Mouse (Mus musculus): ENCODE data around the gene Ube2m. TPM values are rescaled to one million over a fixed set of nuclear protein-coding genes. Genes with fewer than 3 reads are reported as not detected.
"Not testable (repeated sequence)": the region's sequence is repeated elsewhere in the genome, so short reads cannot be mapped to it uniquely, and the experiment has no call there.

Gene Ube2m
- 97.7 and 99.2 TPM in 2 replicates for total RNA-seq (2017)

DNA sequence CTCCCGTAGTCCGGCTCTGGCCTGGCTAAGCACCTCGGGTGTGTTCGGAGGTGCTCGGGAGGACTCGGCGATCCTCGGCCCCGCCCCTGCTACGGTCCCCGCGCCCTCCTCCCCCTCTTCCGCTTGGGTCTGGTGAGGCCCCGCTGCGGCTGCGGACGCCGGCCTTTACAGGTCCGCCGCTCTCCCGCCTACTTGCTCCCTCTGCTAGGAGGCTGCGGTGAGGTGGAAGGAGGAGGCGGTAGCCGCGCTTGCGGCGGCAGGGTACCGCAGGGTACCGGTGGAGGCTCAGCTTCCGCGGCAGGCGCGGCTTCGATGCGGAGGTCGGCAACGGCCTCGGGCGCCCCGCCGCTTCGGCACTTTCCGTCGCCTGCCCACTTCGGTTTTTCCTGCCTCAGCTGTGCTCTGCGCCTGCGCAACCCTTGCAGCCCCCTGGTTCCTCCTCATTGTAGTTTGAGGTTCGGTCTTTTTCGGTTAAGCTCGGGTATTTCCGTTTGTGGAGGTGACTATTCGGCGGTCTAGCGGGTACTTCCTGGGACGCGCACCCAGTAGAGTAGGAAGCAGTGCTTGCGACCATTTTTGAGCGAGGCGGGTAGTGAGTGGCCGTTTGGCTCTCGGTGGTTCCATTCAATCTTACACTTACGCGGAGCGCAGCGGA lies at the start of gene Ube2m:
Gene Ube2m (minus strand): TSS at position 375 of the 655 bp plus-strand sequence.
- peak; percentile 53 for ATAC-seq (replicated peaks; ENCODE audit: low read depth, poor library complexity, severe bottlenecking)

DNA sequence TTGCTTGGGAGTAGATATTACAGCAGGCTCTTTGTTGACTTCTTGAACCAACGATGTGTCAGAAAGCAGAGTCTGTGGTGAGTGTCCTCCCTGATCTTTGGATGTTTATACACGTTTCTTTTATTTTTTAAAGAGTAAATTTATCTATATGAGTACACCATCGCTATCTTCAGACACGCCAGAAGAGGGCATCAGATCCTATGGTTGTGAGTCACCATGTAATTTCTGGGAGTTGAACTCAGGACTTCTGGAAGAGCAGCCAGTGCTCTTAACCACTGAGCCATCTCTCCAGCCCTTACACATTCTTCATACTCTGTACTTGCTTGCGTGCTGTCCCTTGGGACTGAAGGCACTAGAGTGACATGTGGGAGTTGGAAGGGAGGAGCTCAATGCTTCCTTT lies 34.2 kb upstream of the Ube2m start:
- no peak for ATAC-seq (replicated peaks; ENCODE audit: low read depth, poor library complexity, severe bottlenecking)

DNA sequence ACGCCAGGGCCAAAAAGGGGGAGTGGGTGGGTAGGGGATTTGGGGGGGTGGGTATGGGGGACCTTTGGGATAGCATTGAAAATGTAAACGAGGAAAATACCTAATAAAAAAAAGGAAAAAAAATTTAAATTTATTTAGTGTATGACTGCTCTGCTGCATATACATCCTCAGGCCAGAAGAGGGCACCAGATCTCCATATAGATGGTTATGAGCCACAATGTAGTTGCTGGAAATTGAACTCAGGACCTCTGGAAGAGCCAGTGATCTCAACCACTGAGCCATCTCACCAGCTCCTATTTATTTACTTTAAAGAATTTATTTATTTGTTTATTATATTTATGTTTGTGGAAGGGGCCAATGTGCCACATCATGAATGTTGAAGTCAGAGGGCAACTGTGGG lies 25.3 kb upstream of the Ube2m start:
- not testable (repeated sequence) for ATAC-seq (replicated peaks; ENCODE audit: low read depth, poor library complexity, severe bottlenecking)

GRCm38 (mm10) chr7:13059536-13059935 lies 21.5 kb upstream of the Ube2m start:
- ATAC-seq (replicated peaks; ENCODE audit: low read depth, poor library complexity, severe bottlenecking) = no peak

DNA sequence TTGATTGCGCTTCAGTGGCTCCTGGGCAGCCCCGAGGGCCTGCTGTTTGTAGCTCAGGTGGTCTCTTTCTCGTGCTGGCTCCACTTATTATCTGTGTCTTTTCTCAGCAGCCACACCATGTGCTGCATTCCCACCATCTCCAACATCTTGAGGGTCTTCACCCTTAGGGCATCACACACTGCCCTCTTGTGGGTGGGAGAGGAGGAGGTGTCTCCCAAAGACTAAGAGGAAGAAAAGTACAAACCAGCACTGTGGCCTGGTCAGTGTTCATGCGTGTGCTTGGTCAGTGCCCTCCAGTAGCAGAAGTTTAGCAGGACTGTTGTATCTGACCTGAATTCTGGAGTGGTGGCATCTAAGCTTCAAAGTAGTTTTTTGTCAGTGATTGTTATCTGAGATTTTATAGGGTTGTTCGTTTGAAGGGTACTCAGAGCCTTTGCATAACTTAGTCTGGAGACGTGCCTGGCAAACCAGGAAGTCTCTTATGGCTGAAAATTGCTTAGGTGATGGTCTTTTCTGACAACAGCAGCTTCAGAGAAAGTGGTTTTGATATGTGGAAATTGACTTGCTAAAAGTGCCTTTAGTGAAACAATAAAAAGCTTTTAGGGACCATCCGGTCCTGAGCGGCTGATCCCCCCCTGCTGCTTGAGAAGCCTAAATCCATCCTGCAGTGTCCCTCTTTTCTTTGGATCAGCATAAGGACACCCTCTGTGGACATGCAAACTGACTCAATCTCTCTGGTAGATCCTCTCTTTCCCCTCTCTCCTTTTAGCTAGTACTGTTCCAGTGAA lies 19.0 kb upstream of the Ube2m start:
- ATAC-seq (replicated peaks; ENCODE audit: low read depth, poor library complexity, severe bottlenecking) = no peak

DNA sequence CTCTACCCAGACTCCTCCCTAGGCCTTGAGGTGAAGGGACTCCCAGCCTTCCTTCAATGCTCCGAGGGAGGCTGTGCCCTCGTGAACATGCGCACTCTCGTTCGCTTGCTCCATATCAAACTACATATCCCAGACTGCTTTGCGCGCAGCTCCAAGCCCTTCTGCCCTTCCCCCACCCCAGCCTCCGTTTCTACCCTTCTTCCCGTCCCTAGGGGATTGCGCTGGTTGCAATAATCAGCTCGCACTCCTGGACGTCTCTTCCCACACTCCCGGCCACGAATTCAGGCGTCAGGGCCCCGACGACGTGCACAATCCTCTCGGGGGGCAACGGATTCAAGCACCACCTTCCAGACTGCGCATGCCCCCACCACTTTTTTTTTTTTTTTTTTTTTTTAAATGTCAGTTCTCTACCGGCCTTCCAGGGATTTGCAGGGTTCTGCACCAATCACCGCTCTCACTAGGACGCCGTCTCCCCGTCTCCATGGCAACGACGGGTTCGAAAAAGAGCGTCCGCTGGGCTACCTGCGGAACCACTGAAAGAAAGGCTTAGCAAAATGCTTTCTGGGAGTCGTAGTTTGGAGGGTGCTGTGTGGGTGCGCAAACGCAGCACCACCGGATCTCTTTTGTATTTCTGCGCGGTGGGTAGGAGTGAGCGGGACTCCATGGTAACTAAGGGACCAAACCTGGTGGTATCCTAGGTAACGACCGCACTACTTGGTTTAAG lies 16.4 kb upstream of the Ube2m start, which contains the start of gene Mzf1:
Gene Mzf1 (minus strand): TSS at position 478 of the 724 bp plus-strand sequence.
- peak; percentile 90 for ATAC-seq (replicated peaks; ENCODE audit: low read depth, poor library complexity, severe bottlenecking)

- no peak for ATAC-seq (replicated peaks; ENCODE audit: low read depth, poor library complexity, severe bottlenecking)
These were observed 15.8 kb upstream of the Ube2m start for GRCm38 (mm10) chr7:13053961-13054286.

DNA sequence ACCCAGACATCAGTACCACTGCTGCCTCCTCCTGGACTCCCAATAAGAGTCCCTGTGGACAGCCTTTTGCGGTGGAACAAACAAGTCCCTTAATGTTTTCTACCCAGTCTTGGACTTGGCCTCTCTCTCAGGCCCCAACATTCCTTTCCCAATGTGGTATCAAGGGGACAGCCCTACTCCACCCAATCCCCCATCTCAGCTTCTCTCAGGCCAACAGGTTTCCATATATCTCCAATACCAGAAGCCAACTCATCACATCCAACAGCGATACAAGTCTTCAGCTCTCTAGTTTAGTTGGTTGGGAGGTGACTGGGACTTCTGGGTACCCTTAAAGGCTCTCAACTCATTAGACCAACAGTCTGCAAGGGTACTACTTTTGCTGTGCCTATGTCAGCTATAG lies 15.4 kb upstream of the Ube2m start:
- no peak for ATAC-seq (replicated peaks; ENCODE audit: low read depth, poor library complexity, severe bottlenecking)

DNA sequence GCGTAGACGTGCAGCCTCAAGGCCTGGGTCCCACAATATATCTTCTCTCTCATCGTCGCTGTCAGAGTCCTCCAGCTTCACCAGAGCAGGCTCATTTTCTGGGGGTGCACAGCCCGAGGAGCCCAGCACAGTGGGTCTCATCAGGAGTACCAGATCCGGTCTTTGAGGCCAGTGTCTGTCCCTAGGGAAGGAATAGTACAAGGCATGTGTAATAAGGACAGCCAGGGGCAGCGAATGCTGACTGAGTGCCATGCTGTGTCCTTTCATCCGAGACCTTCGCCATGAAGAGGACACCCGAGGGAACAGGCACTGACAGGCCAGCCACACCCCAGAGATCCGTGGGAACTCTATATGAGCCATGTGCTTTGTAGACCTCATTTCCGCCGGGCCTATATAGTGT lies 14.9 kb upstream of the Ube2m start:
- ATAC-seq (replicated peaks; ENCODE audit: low read depth, poor library complexity, severe bottlenecking) = no peak

- peak; percentile 92 for ATAC-seq (replicated peaks; ENCODE audit: low read depth, poor library complexity, severe bottlenecking)
These were observed 8.0 kb upstream of the Ube2m start for GRCm38 (mm10) chr7:13046084-13046483.

DNA sequence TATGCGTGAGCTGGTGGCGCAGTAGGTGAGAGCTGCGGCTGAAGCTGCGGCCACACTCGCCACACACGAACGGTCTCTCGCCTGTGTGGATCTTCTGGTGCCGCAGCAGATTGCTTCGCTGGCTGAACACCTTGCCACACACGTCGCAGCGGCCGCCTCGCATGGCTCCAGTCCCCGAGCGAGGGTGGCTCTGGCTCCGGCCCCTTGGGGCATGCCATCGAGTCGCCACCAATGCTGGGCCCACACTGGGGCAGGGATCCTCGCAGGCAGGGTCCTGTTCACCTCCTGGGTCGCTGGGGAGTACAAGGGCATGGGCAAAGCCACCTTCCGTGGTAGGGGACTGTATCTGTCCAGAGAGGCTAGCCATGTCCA lies 6.2 kb upstream of the Ube2m start:
- ATAC-seq (replicated peaks; ENCODE audit: low read depth, poor library complexity, severe bottlenecking) = peak; percentile 16; the same call in 1 of the 2 replicates

- peak; percentile 28 for ATAC-seq (replicated peaks; ENCODE audit: low read depth, poor library complexity, severe bottlenecking)
These were observed 5.6 kb upstream of the Ube2m start for GRCm38 (mm10) chr7:13043445-13044253.

DNA sequence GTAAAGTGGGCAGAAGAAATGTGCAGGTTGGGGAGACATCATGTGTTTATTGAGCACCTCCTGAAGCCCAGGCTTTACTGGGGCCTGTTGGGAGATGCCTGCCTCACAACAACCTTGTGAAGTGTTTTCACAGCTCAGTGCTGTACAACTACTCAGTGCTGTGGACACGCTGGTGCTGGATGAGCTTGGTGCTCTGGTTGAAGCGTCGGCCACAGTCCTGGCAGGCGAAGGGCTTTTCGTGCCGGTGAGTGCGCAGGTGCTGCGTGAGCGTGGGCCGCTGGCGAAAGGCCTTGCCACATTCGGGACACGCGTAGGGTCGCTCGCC lies 5.0 kb upstream of the Ube2m start:
- no peak for ATAC-seq (replicated peaks; ENCODE audit: low read depth, poor library complexity, severe bottlenecking)

- no peak for ATAC-seq (replicated peaks; ENCODE audit: low read depth, poor library complexity, severe bottlenecking)
These were observed 4.4 kb upstream of the Ube2m start for GRCm38 (mm10) chr7:13042511-13042910.

GRCm38 (mm10) chr7:13041256-13041655 lies 3.2 kb upstream of the Ube2m start:
- no peak for ATAC-seq (replicated peaks; ENCODE audit: low read depth, poor library complexity, severe bottlenecking)

DNA sequence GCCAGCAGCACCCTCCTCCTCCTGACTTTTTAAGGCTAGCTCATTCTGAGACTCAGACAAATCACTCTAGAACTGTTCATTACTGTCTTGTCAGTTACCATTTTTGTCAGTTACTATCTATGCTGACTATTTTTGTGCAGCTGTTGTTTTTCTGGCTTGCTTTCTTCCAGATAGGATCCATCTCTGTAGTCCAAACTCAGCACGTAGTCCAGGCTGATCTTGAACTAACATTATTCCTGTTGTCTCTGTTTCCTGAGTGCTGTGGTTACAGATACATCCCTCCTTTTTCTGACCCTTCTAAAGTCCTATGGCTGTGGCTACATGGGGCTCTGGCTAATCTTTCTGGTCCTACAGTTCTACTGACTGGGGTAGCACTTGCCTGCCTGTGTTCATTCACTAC lies 1.1 kb upstream of the Ube2m start:
- ATAC-seq (replicated peaks; ENCODE audit: low read depth, poor library complexity, severe bottlenecking) = no peak

- ATAC-seq (replicated peaks; ENCODE audit: low read depth, poor library complexity, severe bottlenecking) = peak; percentile 20
These were observed 620 bp upstream of the Ube2m start for GRCm38 (mm10) chr7:13038621-13039169.

- no peak for ATAC-seq (replicated peaks; ENCODE audit: low read depth, poor library complexity, severe bottlenecking)
These were observed 709 bp downstream of the Ube2m start for GRCm38 (mm10) chr7:13037366-13037765.

- ATAC-seq (replicated peaks; ENCODE audit: low read depth, poor library complexity, severe bottlenecking) = no peak
These were observed 1.3 kb downstream of the Ube2m start for GRCm38 (mm10) chr7:13036806-13037205.

DNA sequence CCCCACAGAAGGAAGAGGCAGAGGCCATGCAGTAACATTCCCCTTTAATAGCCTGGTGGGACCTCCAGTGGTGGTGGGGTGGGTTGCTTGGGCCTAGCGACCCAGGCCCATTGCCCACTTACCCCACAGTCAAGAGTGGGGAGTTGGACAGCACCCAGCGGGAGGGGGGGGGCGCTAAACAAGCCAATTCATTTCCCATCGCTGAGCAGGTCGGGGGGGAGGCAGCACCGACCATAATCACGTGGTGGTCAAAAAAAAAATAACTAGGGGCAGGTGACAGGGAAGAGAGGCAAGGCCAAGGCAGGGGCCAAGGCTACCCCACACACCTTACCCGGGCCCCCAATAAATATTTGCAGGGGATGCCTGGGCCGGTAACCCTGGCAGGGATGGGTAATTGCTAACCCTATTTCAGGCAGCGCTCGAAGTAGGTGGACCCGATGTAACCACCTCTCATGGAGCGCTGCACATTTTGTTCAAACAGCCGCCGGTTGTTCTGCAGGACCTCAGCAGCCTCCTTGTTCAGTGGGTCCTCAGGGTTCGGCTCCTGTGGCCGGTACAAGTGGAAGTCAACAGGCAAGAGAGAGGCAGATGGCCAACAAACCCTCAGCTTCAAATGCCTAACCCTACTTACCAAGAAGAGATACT lies 2.7 kb downstream of the Ube2m start:
- ATAC-seq (replicated peaks; ENCODE audit: low read depth, poor library complexity, severe bottlenecking) = no peak

All from common myeloid progenitor, adult 5-6 weeks (primary cell).